Mouse (Mus musculus) neural tube, embryonic 11.5 days (tissue): ENCODE data around the gene Bcl11b. TPM values are rescaled to one million over a fixed set of nuclear protein-coding genes. Genes with fewer than 3 reads are reported as not detected.
A peak's percentile ranks its signal among the peaks of the same experiment; 100 is the strongest.

ENCODE experiments used
- ATAC-seq: fragments of 200-750 bp; cut with Nextera tagmentation; 2 replicates; pipeline ENCODE4 v1.8.0; 2017; ENCODE audit warnings: moderate number of reproducible peaks, mild to moderate bottlenecking, moderate TSS enrichment, moderate library complexity; ENCODE audit not compliant: insufficient read depth, low FRiP score, low TSS enrichment
- DNase-seq: peaks from one replicate; pipeline ENCODE4 v3.0.0-alpha.2; 2015; ENCODE audit warnings: low spot score
- H3K27ac ChIP-seq: fragments of 300-500 bp; sonication (generic); 2 replicates; pipeline ENCODE4 v1.5.1; 2014; ENCODE audit warnings: low read depth, mild to moderate bottlenecking, low read length
- H3K27me3 ChIP-seq: fragments of 300-500 bp; sonication (generic); 2 replicates; pipeline ENCODE4 v1.6.1; 2014; ENCODE audit warnings: mild to moderate bottlenecking, low read length, mixed read lengths; ENCODE audit not compliant: control insufficient read depth, insufficient read depth
- H3K36me3 ChIP-seq: fragments of 300-500 bp; sonication (generic); 2 replicates; pipeline ENCODE4 v1.6.1; 2014; ENCODE audit warnings: mild to moderate bottlenecking, low read length, moderate library complexity, mixed read lengths; ENCODE audit not compliant: control insufficient read depth, insufficient read depth
- H3K4me1 ChIP-seq: fragments of 300-500 bp; sonication (generic); 2 replicates; pipeline ENCODE4 v1.6.1; 2014; ENCODE audit warnings: low read length, mixed read lengths; ENCODE audit not compliant: control insufficient read depth, insufficient read depth
- H3K4me2 ChIP-seq: fragments of 300-500 bp; sonication (generic); 2 replicates; pipeline ENCODE4 v1.6.1; 2014; ENCODE audit warnings: low read depth, mild to moderate bottlenecking, moderate library complexity
- H3K4me3 ChIP-seq: fragments of 300-500 bp; sonication (generic); 2 replicates; pipeline ENCODE4 v1.5.1; 2014; ENCODE audit warnings: low read depth, low read length
- H3K9ac ChIP-seq: fragments of 300-500 bp; sonication (generic); 2 replicates; pipeline ENCODE4 v1.6.1; 2014; ENCODE audit warnings: mild to moderate bottlenecking, low read length
- H3K9me3 ChIP-seq: fragments of 300-500 bp; sonication (generic); 2 replicates; pipeline ENCODE4 v1.6.1; 2016; ENCODE audit warnings: low read length; ENCODE audit not compliant: control insufficient read depth
- WGBS: fragments of 180-500 bp; shearing (Covaris S2); extraction: QIAGEN DNeasy Blood & Tissue Kit; methylation state at CpG from one replicate; pipeline ENCODE4 v1.1.7; 2014; 5-methylcytosine and 5-hydroxymethylcytosine counted together
- polyA plus RNA-seq: library from polyadenylated mRNA; unstranded; fragments of >200 nt; fragmentation: Nextera tagmentation; extraction: Ambion mirVana; gene quantifications from 2 replicates; pipeline ENCODE4 v1.2.1, GENCODE M21; 2014

Bcl11b gene
- polyA plus RNA-seq, 1 experiment from 2014 or later: 9.4 TPM

GRCm38 (mm10) chr12:107973556-107974140 lies 29.8 kb downstream of the Bcl11b start:
- 64% methylated on average over 11 of the region's 11 CpGs for WGBS
- H3K4me1 ChIP-seq: peaks cover 54% of the 10 kb centered on the region
- peaks cover 2% of the 10 kb centered on the region; the same call in 1 of the 2 replicates for H3K27me3 ChIP-seq
- no peak overlapping the region for H3K9ac ChIP-seq
- no peak overlapping the region for H3K27ac ChIP-seq
- ATAC-seq (no peak), DNase-seq (no peak)
- H3K4me2 ChIP-seq: no peak overlapping the region
- H3K9me3 ChIP-seq: no peaks in the 10 kb centered on the region
- no peak overlapping the region for H3K4me3 ChIP-seq
- H3K36me3 ChIP-seq: no peaks in the 10 kb centered on the region

- Histone ChIP-seq H3K9me3 (no peaks in the 10 kb centered on the region), H3K4me2 (no peak overlapping the region), H3K36me3 (no peaks in the 10 kb centered on the region), H3K9ac (no peak overlapping the region), H3K27me3 (no peaks in the 10 kb centered on the region), H3K27ac (no peak overlapping the region), H3K4me1 (peaks cover 33% of the 10 kb centered on the region), H3K4me3 (no peak overlapping the region)
- no peak for DNase-seq
- WGBS: 71% methylated on average over 12 of the region's 12 CpGs
- no peak for ATAC-seq
Observed at GRCm38 (mm10) chr12:107971081-107971780, 32.2 kb downstream of the Bcl11b start.

- WGBS: 45% methylated on average over 12 of the region's 12 CpGs
Observed at GRCm38 (mm10) chr12:107970637-107971036, 32.8 kb downstream of the Bcl11b start.

GRCm38 (mm10) chr12:107969841-107970371 lies 33.5 kb downstream of the Bcl11b start:
- Histone ChIP-seq H3K27me3 (no peaks in the 10 kb centered on the region), H3K27ac (no peak overlapping the region), H3K4me2 (peak overlapping the region; percentile 1; the same call in 1 of the 2 replicates), H3K9ac (no peak overlapping the region), H3K4me3 (no peak overlapping the region), H3K9me3 (no peaks in the 10 kb centered on the region), H3K36me3 (no peaks in the 10 kb centered on the region), H3K4me1 (peaks cover 31% of the 10 kb centered on the region)
- no peak for DNase-seq
- ATAC-seq: peak; percentile 48; the same call in 1 of the 2 replicates
- 35% methylated on average over 18 of the region's 18 CpGs for WGBS

More at GRCm38 (mm10) chr12:107970637-107971036, 32.8 kb downstream of the Bcl11b start:
- peak; percentile 32; the same call in 1 of the 2 replicates for ATAC-seq
- no peak overlapping the region for H3K9ac ChIP-seq
- no peaks in the 10 kb centered on the region for H3K27me3 ChIP-seq
- peaks cover 30% of the 10 kb centered on the region for H3K4me1 ChIP-seq
- no peak overlapping the region for H3K4me3 ChIP-seq
- no peak overlapping the region for H3K4me2 ChIP-seq
- H3K9me3 ChIP-seq: no peaks in the 10 kb centered on the region
- no peaks in the 10 kb centered on the region for H3K36me3 ChIP-seq
- DNase-seq: no peak
- no peak overlapping the region for H3K27ac ChIP-seq

- ATAC-seq (no peak), DNase-seq (no peak)
- H3K9ac ChIP-seq: no peak overlapping the region
- H3K4me3 ChIP-seq: no peak overlapping the region
- H3K4me1 ChIP-seq: peaks cover 31% of the 10 kb centered on the region
- no peaks in the 10 kb centered on the region for H3K36me3 ChIP-seq
- no peak overlapping the region for H3K27ac ChIP-seq
- no peaks in the 10 kb centered on the region for H3K27me3 ChIP-seq
- no peaks in the 10 kb centered on the region for H3K9me3 ChIP-seq
- WGBS: 85% methylated on average over 8 of the region's 8 CpGs
- no peak overlapping the region for H3K4me2 ChIP-seq
Observed at GRCm38 (mm10) chr12:107969126-107969525, 34.3 kb downstream of the Bcl11b start.

- WGBS: 80% methylated on average over 3 of the region's 3 CpGs
- no peaks in the 10 kb centered on the region for H3K9me3 ChIP-seq
- DNase-seq (no peak), ATAC-seq (no peak)
- no peak overlapping the region for H3K27ac ChIP-seq
- no peak overlapping the region for H3K4me2 ChIP-seq
- H3K4me3 ChIP-seq: no peak overlapping the region
- H3K27me3 ChIP-seq: no peaks in the 10 kb centered on the region
- H3K36me3 ChIP-seq: no peaks in the 10 kb centered on the region
- H3K4me1 ChIP-seq: peaks cover 24% of the 10 kb centered on the region
- no peak overlapping the region for H3K9ac ChIP-seq
Observed at GRCm38 (mm10) chr12:107968331-107968730, 35.1 kb downstream of the Bcl11b start.

GRCm38 (mm10) chr12:107967026-107967425 lies 36.4 kb downstream of the Bcl11b start:
- no peaks in the 10 kb centered on the region for H3K9me3 ChIP-seq
- no peak overlapping the region for H3K9ac ChIP-seq
- ATAC-seq: no peak
- no peak overlapping the region for H3K27ac ChIP-seq
- 85% methylated on average over 7 of the region's 7 CpGs for WGBS
- H3K36me3 ChIP-seq: no peaks in the 10 kb centered on the region; the same call in 1 of the 2 replicates
- no peak for DNase-seq
- no peak overlapping the region for H3K4me2 ChIP-seq
- H3K4me1 ChIP-seq: peaks cover 20% of the 10 kb centered on the region
- H3K27me3 ChIP-seq: no peaks in the 10 kb centered on the region
- no peak overlapping the region for H3K4me3 ChIP-seq

GRCm38 (mm10) chr12:107965103-107965502 lies 38.3 kb downstream of the Bcl11b start:
- no peak overlapping the region for H3K9ac ChIP-seq
- WGBS: 76% methylated on average over 12 of the region's 12 CpGs
- H3K27ac ChIP-seq: no peak overlapping the region
- H3K4me2 ChIP-seq: no peak overlapping the region
- no peak for DNase-seq
- no peaks in the 10 kb centered on the region for H3K9me3 ChIP-seq
- peaks cover 28% of the 10 kb centered on the region for H3K4me1 ChIP-seq
- H3K27me3 ChIP-seq: no peaks in the 10 kb centered on the region
- ATAC-seq: no peak
- no peak overlapping the region for H3K4me3 ChIP-seq
- H3K36me3 ChIP-seq: no peaks in the 10 kb centered on the region; the same call in 1 of the 2 replicates
